Mouse (Mus musculus) CH12.LX (cell line): ENCODE measurements around the gene Sar1b. TPM values are rescaled to one million over a fixed set of nuclear protein-coding genes. Genes with fewer than 3 reads are reported as not detected.

Experiments
- DNase-seq: peaks from one replicate; pipeline ENCODE4 v3.0.0-alpha.2; 2013; ENCODE audit errors: extremely low read depth
- H3K27ac ChIP-seq: 2 replicates; pipeline ENCODE4 v1.5.1; 2012; ENCODE audit warnings: low read depth, mild to moderate bottlenecking, control low read depth, moderate library complexity; ENCODE audit not compliant: insufficient read depth
- H3K27me3 ChIP-seq: replicated peaks from 2 replicates; pipeline ENCODE3; 2012; ENCODE audit warnings: inconsistent platforms
- H3K36me3 ChIP-seq, 2 experiments: replicated peaks in 1 of 2; 2 replicates each; pipeline versions ENCODE3 to v1.6.1; 2012; ENCODE audit warnings: inconsistent platforms in 1 of 2, low read length in 1 of 2, mild to moderate bottlenecking in 1 of 2, mixed read lengths in 1 of 2, moderate library complexity in 1 of 2; ENCODE audit not compliant: control insufficient read depth in 1 of 2, insufficient read depth in 1 of 2
- H3K4me1 ChIP-seq, 2 experiments: 2 replicates each; pipeline ENCODE4 v1.6.1; 2012; ENCODE audit warnings: inconsistent platforms in 1 of 2, moderate library complexity in 1 of 2; ENCODE audit not compliant: insufficient read depth in 2 of 2, control insufficient read depth in 1 of 2
- H3K4me2 ChIP-seq: 2 replicates; pipeline ENCODE4 v1.6.1; 2012; ENCODE audit warnings: low read depth, mild to moderate bottlenecking, control low read depth; ENCODE audit not compliant: poor library complexity, insufficient read depth, severe bottlenecking
- H3K4me3 ChIP-seq, 3 experiments: fragments of 150-350 bp in 1 of 3; sonication (generic) in 1 of 3; replicated peaks in 1 of 3; 2 replicates each; pipeline versions ENCODE3 to v1.5.1; 2011 to 2012; ENCODE audit warnings: low read depth in 2 of 3, low read length in 2 of 3, mild to moderate bottlenecking in 2 of 3, moderate library complexity in 2 of 3, control low read depth in 1 of 3, improper control_type of control experiment in 1 of 3, inconsistent platforms in 1 of 3, mixed read lengths in 1 of 3; ENCODE audit not compliant: poor library complexity in 1 of 3
- H3K79me2 ChIP-seq: replicated peaks from 2 replicates; pipeline ENCODE4 v1.6.1; 2012; ENCODE audit warnings: mild to moderate bottlenecking, moderate library complexity; ENCODE audit not compliant: control insufficient read depth, poor library complexity, insufficient read depth, severe bottlenecking; ENCODE audit errors: extremely low read depth
- H3K9ac ChIP-seq: 2 replicates; pipeline ENCODE4 v1.6.1; 2012; ENCODE audit warnings: low read depth, mild to moderate bottlenecking, control low read depth, moderate library complexity; ENCODE audit not compliant: insufficient read depth
- H3K9me3 ChIP-seq: replicated peaks from 2 replicates; pipeline ENCODE3; 2012; ENCODE audit warnings: low read length, inconsistent platforms, mixed read lengths
- BHLHE40 ChIP-seq: IDR thresholded peaks from 2 replicates; pipeline ENCODE4 v1.6.1; 2011; ENCODE audit warnings: mild to moderate bottlenecking, low read depth, low read length, improper control_type of control experiment
- CHD1 ChIP-seq: IDR thresholded peaks from 2 replicates; pipeline ENCODE4 v1.6.1; 2012; ENCODE audit warnings: low read depth, low read length, improper control_type of control experiment, inconsistent platforms
- CTCF ChIP-seq, 2 experiments: IDR thresholded peaks in 1 of 2; conservative IDR thresholded peaks in 1 of 2; 2 replicates each; pipeline ENCODE4 v1.5.1; 2011 to 2012; ENCODE audit warnings: low read depth in 2 of 2, low read length in 2 of 2, improper control_type of control experiment in 1 of 2, inconsistent platforms in 1 of 2, mild to moderate bottlenecking in 1 of 2, moderate library complexity in 1 of 2
- E2F4 ChIP-seq: IDR thresholded peaks from 2 replicates; pipeline ENCODE4 v1.6.1; 2011; ENCODE audit warnings: low read depth, low read length, improper control_type of control experiment; ENCODE audit not compliant: insufficient replicate concordance
- EP300 ChIP-seq: IDR thresholded peaks from 2 replicates; pipeline ENCODE4 v1.6.1; 2011; ENCODE audit warnings: low read length, improper control_type of control experiment
- ETS1 ChIP-seq: conservative IDR thresholded peaks from 2 replicates; pipeline ENCODE4 v1.6.1; 2012; ENCODE audit warnings: low read depth, mild to moderate bottlenecking, inconsistent platforms, low read length, improper control_type of control experiment, moderate library complexity
- GABPA ChIP-seq: IDR thresholded peaks from 2 replicates; pipeline ENCODE4 v1.6.1; 2012; ENCODE audit warnings: low read depth, low read length, improper control_type of control experiment, inconsistent platforms; ENCODE audit not compliant: insufficient replicate concordance
- HCFC1 ChIP-seq: IDR thresholded peaks from 2 replicates; pipeline ENCODE4 v1.6.1; 2012; ENCODE audit warnings: low read depth, mild to moderate bottlenecking, inconsistent platforms, low read length, improper control_type of control experiment
- JUN ChIP-seq: IDR thresholded peaks from 2 replicates; pipeline ENCODE4 v1.6.1; 2011; ENCODE audit warnings: low read depth, mild to moderate bottlenecking, low read length, improper control_type of control experiment, moderate library complexity; ENCODE audit not compliant: insufficient read depth
- JUND ChIP-seq: conservative IDR thresholded peaks from 2 replicates; pipeline ENCODE4 v1.6.1; 2011; ENCODE audit warnings: low read depth, low read length, improper control_type of control experiment
- KAT2A ChIP-seq: IDR thresholded peaks from 2 replicates; pipeline ENCODE4 v1.6.1; 2012; ENCODE audit warnings: low read length, improper control_type of control experiment, inconsistent platforms; ENCODE audit not compliant: insufficient replicate concordance
- MAFK ChIP-seq: IDR thresholded peaks from 2 replicates; pipeline ENCODE4 v1.6.1; 2011; ENCODE audit warnings: low read length, improper control_type of control experiment; ENCODE audit not compliant: insufficient replicate concordance
- MAX ChIP-seq: IDR thresholded peaks from 2 replicates; pipeline ENCODE4 v1.6.1; 2011; ENCODE audit warnings: low read length, improper control_type of control experiment
- MAZ ChIP-seq: IDR thresholded peaks from 2 replicates; pipeline ENCODE4 v1.6.1; 2012; ENCODE audit warnings: low read depth, mild to moderate bottlenecking, inconsistent platforms, low read length, improper control_type of control experiment, moderate library complexity
- MEF2A ChIP-seq: IDR thresholded peaks from 2 replicates; pipeline ENCODE4 v1.6.1; 2014; ENCODE audit warnings: low read depth, mild to moderate bottlenecking, inconsistent platforms, low read length, improper control_type of control experiment, borderline replicate concordance
- MXI1 ChIP-seq: IDR thresholded peaks from 2 replicates; pipeline ENCODE4 v1.6.1; 2011; ENCODE audit warnings: mild to moderate bottlenecking, low read depth, low read length, improper control_type of control experiment
- MYC ChIP-seq: IDR thresholded peaks from 2 replicates; pipeline ENCODE4 v1.6.1; 2011; ENCODE audit warnings: low read depth, mild to moderate bottlenecking, improper control_type of control experiment, low read length
- NELFE ChIP-seq: IDR thresholded peaks from 2 replicates; pipeline ENCODE4 v1.6.1; 2011; ENCODE audit warnings: low read depth, low read length, improper control_type of control experiment
- NRF1 ChIP-seq: IDR thresholded peaks from 2 replicates; pipeline ENCODE4 v1.6.1; 2014; ENCODE audit warnings: low read depth, mild to moderate bottlenecking, inconsistent platforms, low read length, improper control_type of control experiment, moderate library complexity
- PAX5 ChIP-seq: IDR thresholded peaks from 2 replicates; pipeline ENCODE4 v1.6.1; 2012; ENCODE audit warnings: low read length, inconsistent platforms, mixed read lengths
- POLR2A ChIP-seq: IDR thresholded peaks from 2 replicates; pipeline ENCODE4 v1.6.1; 2011; ENCODE audit warnings: low read depth, mild to moderate bottlenecking, improper control_type of control experiment, low read length
- POLR2AphosphoS2 ChIP-seq: IDR thresholded peaks from 2 replicates; pipeline ENCODE4 v1.6.1; 2011; ENCODE audit warnings: low read depth, low read length, improper control_type of control experiment
- RAD21 ChIP-seq: IDR thresholded peaks from 2 replicates; pipeline ENCODE4 v1.6.1; 2011; ENCODE audit warnings: low read depth, mild to moderate bottlenecking, low read length, improper control_type of control experiment, moderate library complexity
- RCOR1 ChIP-seq: conservative IDR thresholded peaks from 2 replicates; pipeline ENCODE4 v1.6.1; 2012; ENCODE audit warnings: low read depth, mild to moderate bottlenecking, inconsistent platforms, low read length, improper control_type of control experiment
- SIN3A ChIP-seq: IDR thresholded peaks from 2 replicates; pipeline ENCODE4 v1.6.1; 2012; ENCODE audit warnings: low read length, improper control_type of control experiment, inconsistent platforms
- SMC3 ChIP-seq: IDR thresholded peaks from 2 replicates; pipeline ENCODE4 v1.6.1; 2011; ENCODE audit warnings: low read depth, low read length, improper control_type of control experiment
- TBP ChIP-seq: conservative IDR thresholded peaks from 2 replicates; pipeline ENCODE4 v1.6.1; 2011; ENCODE audit warnings: low read depth, low read length, improper control_type of control experiment
- TCF12 ChIP-seq: IDR thresholded peaks from 2 replicates; pipeline ENCODE4 v1.6.1; 2014; ENCODE audit warnings: low read depth, mild to moderate bottlenecking, inconsistent platforms, low read length, improper control_type of control experiment
- UBTF ChIP-seq: IDR thresholded peaks from 2 replicates; pipeline ENCODE4 v1.6.1; 2012; ENCODE audit warnings: low read depth, mild to moderate bottlenecking, inconsistent platforms, low read length, improper control_type of control experiment, moderate library complexity
- USF1 ChIP-seq: IDR thresholded peaks from 2 replicates; pipeline ENCODE4 v1.6.1; 2014; ENCODE audit warnings: low read depth, mild to moderate bottlenecking, inconsistent platforms, low read length, improper control_type of control experiment
- USF2 ChIP-seq: conservative IDR thresholded peaks from 2 replicates; pipeline ENCODE4 v1.6.1; 2011; ENCODE audit warnings: low read depth, low read length, improper control_type of control experiment
- ZC3H11A ChIP-seq: IDR thresholded peaks from 2 replicates; pipeline ENCODE4 v1.6.1; 2012; ENCODE audit warnings: low read depth, mild to moderate bottlenecking, inconsistent platforms, low read length, improper control_type of control experiment
- ZKSCAN1 ChIP-seq: IDR thresholded peaks from 2 replicates; pipeline ENCODE4 v1.6.1; 2012; ENCODE audit warnings: low read depth, inconsistent platforms, low read length, improper control_type of control experiment, borderline replicate concordance
- ZMIZ1 ChIP-seq: IDR thresholded peaks from 2 replicates; pipeline ENCODE4 v1.6.1; 2012; ENCODE audit warnings: low read depth, mild to moderate bottlenecking, inconsistent platforms, low read length, improper control_type of control experiment
- ZNF384 ChIP-seq: IDR thresholded peaks from 2 replicates; pipeline ENCODE4 v1.6.1; 2012; ENCODE audit warnings: low read depth, low read length, improper control_type of control experiment, inconsistent platforms
- dilution Hi-C: fragments of 300-500 bp; cut with MboI; formaldehyde crosslinking; loops from 2 replicates; pipeline ENCODE4 v1.14.3; 2020; ENCODE audit warnings: low sequenced_read_pairs; ENCODE audit not compliant: extremely low pct_unique_long_range_greater_than_20kb, extremely low pct_ligation_motif_present
- in situ Hi-C: fragments of 300-500 bp; cut with MboI; formaldehyde crosslinking; loops from 3 replicates; pipeline ENCODE4 v1.14.3; 2019; ENCODE audit warnings: low sequenced_read_pairs, low pct_ligation_motif_present, low pct_unique_long_range_greater_than_20kb, mixed read lengths
- polyA plus RNA-seq: library from polyadenylated mRNA; unstranded; fragments of >175 nt; gene quantifications from 2 replicates; pipeline ENCODE4 v1.2.1, GENCODE M21; 2012; ENCODE audit warnings: low read depth; ENCODE audit not compliant: insufficient read length
- total RNA-seq, 2 experiments: library from RNA; depleted of rRNA; stranded (reverse); fragments of 300-350 nt in 1 of 2; fragments of >200 nt in 1 of 2; gene quantifications; 2 replicates each; pipeline ENCODE4 v1.2.3; 2012 to 2014

Gene Sar1b
- total and polyA plus RNA-seq, 3 experiments, result 79.3 to 258 (median 171) TPM

GRCm38 (mm10) chr11:51837164-51838153 is 74.0 kb downstream of the Sar1b start (continued):
- TF ChIP-seq SIN3A, result peak; percentile 75; the same call in 1 of the 2 replicates
- TF ChIP-seq TBP, result peak; percentile 85
- TF ChIP-seq, all 38 proteins: peak for 31

GRCm38 (mm10) chr11:51839106-51839505 is 75.6 kb downstream of the Sar1b start:
- peaks cover 58 to 84% of the 10 kb centered on the region in 2 experiments for H3K36me3 ChIP-seq
- H3K4me2 ChIP-seq, result no peak overlapping the region
- in situ Hi-C loops, result no loop called here
- TF ChIP-seq MAZ (no peak), MAFK (no peak), GABPA (no peak), ZC3H11A (no peak), MXI1 (no peak; the same call in 1 of the 2 replicates), RCOR1 (peak; percentile 87; the same call in 1 of the 2 replicates), ZNF384 (no peak), BHLHE40 (peak; percentile 83), NRF1 (no peak; the same call in 1 of the 2 replicates), MYC (peak; percentile 90), TBP (no peak), JUN (no peak), ZKSCAN1 (peak; percentile 64), CHD1 (no peak), MAX (peak; percentile 73), CTCF (conservative IDR thresholded peaks at IDR 0.05 in 1 of 2, IDR thresholded peaks at IDR 0.05 in 1 of 2; ENCODE audit: low read depth in 2 of 2, low read length in 2 of 2) (peak in 1 of 2 experiments; percentile 53; a peak in 2 of 4 replicates), POLR2AphosphoS2 (peak; percentile 90), ZMIZ1 (no peak), UBTF (no peak), E2F4 (no peak), USF2 (no peak), PAX5 (no peak), SIN3A (peak; percentile 79), USF1 (no peak), SMC3 (peak; percentile 57), RAD21 (peak; percentile 63), HCFC1 (no peak), MEF2A (peak; percentile 76; the same call in 1 of the 2 replicates), JUND (no peak), NELFE (no peak), TCF12 (peak; percentile 97), ETS1 (peak; percentile 75), EP300 (peak; percentile 77), POLR2A (no peak), KAT2A (no peak)

More at GRCm38 (mm10) chr11:51839106-51839505, 75.6 kb downstream of the Sar1b start:
- Histone ChIP-seq H3K27me3 (no peaks in the 10 kb centered on the region), H3K9me3 (peaks cover 11% of the 10 kb centered on the region), H3K27ac (peak overlapping the region; percentile 97), H3K9ac (no peak overlapping the region), H3K4me3 (peak overlapping the region in 1 of 3 experiments; percentile 5), H3K4me1 (peaks cover 71 to 98% of the 10 kb centered on the region in 2 experiments), H3K79me2 (peaks cover 64% of the 10 kb centered on the region)
- dilution Hi-C loops, result no loop called here
- peak; percentile 54 for DNase-seq
